Mouse (Mus musculus): ENCODE results near the gene Klhl41. TPM values are rescaled to one million over a fixed set of nuclear protein-coding genes. Genes with fewer than 3 reads are reported as not detected.

The Klhl41 gene
- polyA plus RNA-seq, 1 experiment, result not detected

DNA sequence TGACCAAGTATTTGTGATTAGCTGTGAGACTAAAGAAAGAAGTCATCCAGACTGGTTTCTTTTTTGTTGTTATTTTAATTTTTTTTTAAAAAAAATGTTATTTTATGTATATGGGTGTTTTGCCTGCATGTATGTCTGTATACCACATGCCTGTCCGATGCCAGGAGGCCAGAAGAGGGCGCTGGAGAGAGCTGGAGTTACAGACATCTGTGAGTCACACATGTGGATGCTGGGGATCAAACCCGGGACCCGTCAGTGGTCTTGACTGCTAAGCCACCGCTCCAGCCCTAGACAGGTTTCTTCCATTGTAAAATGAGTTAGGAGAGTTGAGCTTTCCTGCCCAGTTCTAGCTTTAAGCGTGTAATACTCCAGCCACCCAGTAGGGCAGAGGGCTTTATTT, 10.1 kb downstream of the Klhl41 start:
- TF ChIP-seq FLI1 (IDR thresholded peaks at IDR 0.05; ENCODE audit: low read length) (no peak), GATA1 (IDR thresholded peaks at IDR 0.05; ENCODE audit: borderline replicate concordance, low read length) (no peak)
- H3K4me1 ChIP-seq, result no peaks in the 10 kb centered on the region
- no peaks in the 10 kb centered on the region for H3K9me3 ChIP-seq
- no peaks in the 10 kb centered on the region for H3K27me3 ChIP-seq (replicated peaks)
- no peaks in the 10 kb centered on the region for H3K36me3 ChIP-seq (replicated peaks; ENCODE audit: low read length)
- no peak overlapping the region for H3K4me3 ChIP-seq (replicated peaks)

DNA sequence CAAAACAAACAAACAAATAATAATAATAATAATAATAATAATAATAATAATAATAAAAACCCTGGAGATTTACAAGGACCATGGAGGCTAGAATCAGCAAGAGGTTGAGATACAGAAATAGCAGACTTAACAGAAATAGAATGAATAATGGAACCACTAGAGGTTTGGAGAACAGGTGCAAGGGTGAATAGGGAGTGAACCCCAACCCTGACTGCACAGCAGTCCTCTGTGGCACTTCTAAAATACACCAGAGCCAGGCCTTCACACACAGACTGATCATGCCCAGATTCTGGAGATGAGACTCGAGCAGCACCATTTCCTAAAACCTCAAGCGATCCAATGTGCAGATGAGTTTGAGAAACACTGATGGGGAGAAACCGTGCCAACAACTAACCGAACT, 12.0 kb downstream of the Klhl41 start:
- no peaks in the 10 kb centered on the region for H3K9me3 ChIP-seq
- TF ChIP-seq FLI1 (IDR thresholded peaks at IDR 0.05; ENCODE audit: low read length) (no peak), GATA1 (IDR thresholded peaks at IDR 0.05; ENCODE audit: borderline replicate concordance, low read length) (no peak)
- no peak overlapping the region for H3K4me3 ChIP-seq (replicated peaks)
- H3K4me1 ChIP-seq, result no peaks in the 10 kb centered on the region
- H3K36me3 ChIP-seq (replicated peaks; ENCODE audit: low read length), result peaks cover 2% of the 10 kb centered on the region
- H3K27me3 ChIP-seq (replicated peaks), result no peaks in the 10 kb centered on the region

DNA sequence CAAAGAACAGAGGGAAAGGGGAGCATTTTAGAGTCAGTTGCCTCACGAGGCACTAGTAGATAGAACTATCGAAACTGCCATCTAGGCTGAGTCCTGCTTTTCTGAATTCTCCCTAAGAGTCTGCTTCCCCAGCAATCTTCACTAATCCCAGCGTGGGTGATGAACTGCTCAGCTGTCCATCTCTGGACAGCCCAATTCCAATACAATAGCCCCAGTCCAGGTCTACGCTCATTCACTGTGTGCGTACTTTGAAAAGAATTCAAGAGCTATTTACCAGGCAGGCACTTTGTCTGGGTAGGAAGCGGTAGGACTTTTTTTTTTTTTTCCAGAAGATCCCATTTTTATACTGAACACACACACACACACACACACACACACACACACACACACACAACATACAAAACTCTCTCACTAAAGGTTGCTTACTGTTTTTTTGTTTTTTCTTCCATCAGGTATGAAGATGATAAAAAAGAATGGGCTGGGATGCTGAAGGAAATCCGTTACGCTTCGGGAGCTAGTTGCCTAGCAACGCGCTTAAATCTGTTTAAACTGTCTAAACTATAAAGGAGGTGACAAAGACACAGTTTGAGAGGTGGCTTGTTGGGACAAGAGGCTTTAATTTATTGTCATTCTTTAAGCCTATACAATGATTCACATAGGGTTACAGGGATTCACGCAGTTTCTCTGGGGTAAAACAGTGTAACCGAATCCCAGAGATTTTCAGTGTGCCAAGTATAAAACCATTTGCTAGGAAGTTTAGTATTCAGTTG, 13.3 kb downstream of the Klhl41 start:
- Histone ChIP-seq H3K9me3 (no peaks in the 10 kb centered on the region), H3K27me3 (replicated peaks) (no peaks in the 10 kb centered on the region), H3K4me1 (no peaks in the 10 kb centered on the region), H3K4me3 (replicated peaks) (no peak overlapping the region), H3K36me3 (replicated peaks; ENCODE audit: low read length) (peaks cover 14% of the 10 kb centered on the region)
- TF ChIP-seq GATA1 (IDR thresholded peaks at IDR 0.05; ENCODE audit: borderline replicate concordance, low read length), result no peak
- no peak for TF ChIP-seq FLI1 (IDR thresholded peaks at IDR 0.05; ENCODE audit: low read length)

DNA sequence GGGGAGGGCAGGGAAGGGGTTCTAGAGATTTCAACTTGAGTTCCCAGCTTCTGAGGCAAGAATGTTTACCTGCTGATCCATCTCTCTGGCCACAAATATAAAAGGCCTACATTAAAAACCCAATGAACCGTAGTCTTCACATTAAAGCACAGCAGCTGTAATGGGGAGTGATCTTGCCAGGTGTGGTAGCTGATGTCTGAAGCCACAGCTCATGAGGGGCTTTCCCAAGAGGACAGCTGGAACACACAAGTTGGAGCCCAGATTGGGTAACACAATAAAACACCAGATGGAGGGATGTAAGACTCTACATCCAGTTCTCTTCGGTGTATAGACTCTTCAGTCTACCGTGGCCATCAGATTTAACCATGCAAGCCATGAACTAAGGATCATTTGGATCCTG, 14.6 kb downstream of the Klhl41 start:
- TF ChIP-seq FLI1 (IDR thresholded peaks at IDR 0.05; ENCODE audit: low read length), result no peak
- TF ChIP-seq GATA1 (IDR thresholded peaks at IDR 0.05; ENCODE audit: borderline replicate concordance, low read length), result no peak

DNA sequence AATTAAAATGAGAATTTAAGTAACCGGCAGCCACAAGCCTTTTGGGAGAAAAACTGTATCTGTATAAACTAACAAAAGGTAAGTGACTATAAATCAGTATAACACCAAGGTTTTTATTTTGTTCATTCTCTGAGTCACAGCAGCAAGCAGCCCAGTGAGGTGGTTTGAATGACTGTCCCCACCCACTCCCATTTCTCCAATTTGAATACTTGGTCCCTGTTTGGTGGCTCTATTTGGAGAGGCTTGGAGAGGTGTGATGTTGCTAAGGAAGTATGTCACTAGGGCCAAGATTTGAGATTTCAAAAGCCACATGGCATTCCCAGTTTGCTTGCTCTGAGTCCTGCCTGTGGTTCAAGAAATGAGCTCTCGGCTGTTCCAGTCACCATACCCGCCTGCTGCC, 20.3 kb downstream of the Klhl41 start:
- peaks cover 71% of the 10 kb centered on the region for H3K36me3 ChIP-seq (replicated peaks; ENCODE audit: low read length)
- H3K9me3 ChIP-seq, result no peaks in the 10 kb centered on the region
- no peaks in the 10 kb centered on the region for H3K4me1 ChIP-seq
- no peaks in the 10 kb centered on the region for H3K27me3 ChIP-seq (replicated peaks)
- TF ChIP-seq FLI1 (IDR thresholded peaks at IDR 0.05; ENCODE audit: low read length), result no peak
- no peak for TF ChIP-seq GATA1 (IDR thresholded peaks at IDR 0.05; ENCODE audit: borderline replicate concordance, low read length)
- no peak overlapping the region for H3K4me3 ChIP-seq (replicated peaks)

More for the DNA sequence above, 14.6 kb downstream of the Klhl41 start:
- peaks cover 22% of the 10 kb centered on the region for H3K36me3 ChIP-seq (replicated peaks; ENCODE audit: low read length)
- no peaks in the 10 kb centered on the region for H3K9me3 ChIP-seq
- no peaks in the 10 kb centered on the region for H3K4me1 ChIP-seq
- no peaks in the 10 kb centered on the region for H3K27me3 ChIP-seq (replicated peaks)
- H3K4me3 ChIP-seq (replicated peaks), result no peak overlapping the region

DNA sequence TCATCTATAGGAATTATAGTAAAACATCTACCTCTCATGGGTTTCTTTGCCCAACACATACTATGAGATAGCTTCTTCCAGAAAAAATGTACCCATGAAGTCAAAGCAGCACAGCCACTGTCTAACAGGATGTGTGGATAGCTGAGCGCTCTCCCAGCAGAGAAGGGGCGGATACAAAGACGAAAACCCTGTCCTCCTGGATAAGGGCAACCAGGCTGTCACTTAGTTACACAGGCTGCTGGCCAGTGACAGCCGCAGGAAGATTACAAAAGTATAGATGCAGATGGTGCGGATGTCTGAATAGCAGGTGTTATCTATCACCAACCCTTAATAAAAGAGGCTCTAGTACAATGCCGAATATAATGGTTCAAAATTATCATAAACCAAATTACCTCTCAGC, 20.9 kb downstream of the Klhl41 start:
- TF ChIP-seq FLI1 (IDR thresholded peaks at IDR 0.05; ENCODE audit: low read length) (no peak), GATA1 (IDR thresholded peaks at IDR 0.05; ENCODE audit: borderline replicate concordance, low read length) (no peak)
- Histone ChIP-seq H3K36me3 (replicated peaks; ENCODE audit: low read length) (peaks cover 72% of the 10 kb centered on the region), H3K27me3 (replicated peaks) (no peaks in the 10 kb centered on the region)

DNA sequence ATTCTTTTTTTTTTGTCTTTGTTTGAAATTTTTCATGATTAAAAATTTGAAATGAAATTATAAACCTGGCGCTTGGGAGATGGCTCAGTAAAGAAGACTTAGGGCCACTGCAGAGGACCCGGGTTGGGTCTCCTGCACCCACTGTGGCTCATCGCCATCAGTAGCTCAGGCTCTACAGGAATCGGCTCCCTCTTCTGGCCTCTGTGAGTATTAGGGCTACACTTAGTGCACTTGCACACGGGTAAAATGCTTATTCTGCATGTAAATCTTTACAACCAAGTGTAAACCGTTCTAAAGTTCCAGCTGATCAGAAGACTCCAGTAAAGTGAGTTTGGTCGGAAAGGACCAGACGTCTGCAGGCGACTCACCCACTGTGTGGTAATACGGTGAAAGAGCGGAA, 23.6 kb downstream of the Klhl41 start:
- TF ChIP-seq GATA1 (IDR thresholded peaks at IDR 0.05; ENCODE audit: borderline replicate concordance, low read length), result no peak
- H3K9me3 ChIP-seq, result no peaks in the 10 kb centered on the region
- H3K27me3 ChIP-seq (replicated peaks), result no peaks in the 10 kb centered on the region
- no peaks in the 10 kb centered on the region for H3K4me1 ChIP-seq
- H3K36me3 ChIP-seq (replicated peaks; ENCODE audit: low read length), result peaks cover 81% of the 10 kb centered on the region
- H3K4me3 ChIP-seq (replicated peaks), result no peak overlapping the region

More for the DNA sequence above, 20.9 kb downstream of the Klhl41 start:
- no peak overlapping the region for H3K4me3 ChIP-seq (replicated peaks)
- no peaks in the 10 kb centered on the region for H3K4me1 ChIP-seq
- no peaks in the 10 kb centered on the region for H3K9me3 ChIP-seq

DNA sequence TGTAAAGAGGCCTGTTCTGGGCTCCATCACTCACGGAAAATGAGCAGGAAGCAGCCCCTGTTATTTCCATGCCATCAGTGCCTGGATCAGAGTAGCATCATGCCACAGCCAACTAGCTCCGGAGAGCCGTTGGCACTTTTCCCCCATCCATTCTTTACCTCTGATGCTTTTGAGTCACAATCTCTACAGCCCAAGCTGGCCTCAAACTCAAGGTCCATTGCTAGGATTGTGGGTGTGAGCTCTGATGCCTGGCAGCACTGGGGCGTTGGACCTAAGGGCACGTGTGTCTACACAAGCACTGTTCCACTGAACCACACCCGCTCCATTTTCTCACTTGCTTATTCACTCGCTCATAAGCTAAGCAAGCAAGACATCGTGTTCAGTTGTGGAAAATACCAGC, 30.5 kb downstream of the Klhl41 start:
- Histone ChIP-seq H3K4me1 (no peaks in the 10 kb centered on the region), H3K9me3 (no peaks in the 10 kb centered on the region), H3K36me3 (replicated peaks; ENCODE audit: low read length) (peaks cover 88% of the 10 kb centered on the region), H3K4me3 (replicated peaks) (no peak overlapping the region), H3K27me3 (replicated peaks) (no peaks in the 10 kb centered on the region)
- no peak for TF ChIP-seq GATA1 (IDR thresholded peaks at IDR 0.05; ENCODE audit: borderline replicate concordance, low read length)
- no peak for TF ChIP-seq FLI1 (IDR thresholded peaks at IDR 0.05; ENCODE audit: low read length)

DNA sequence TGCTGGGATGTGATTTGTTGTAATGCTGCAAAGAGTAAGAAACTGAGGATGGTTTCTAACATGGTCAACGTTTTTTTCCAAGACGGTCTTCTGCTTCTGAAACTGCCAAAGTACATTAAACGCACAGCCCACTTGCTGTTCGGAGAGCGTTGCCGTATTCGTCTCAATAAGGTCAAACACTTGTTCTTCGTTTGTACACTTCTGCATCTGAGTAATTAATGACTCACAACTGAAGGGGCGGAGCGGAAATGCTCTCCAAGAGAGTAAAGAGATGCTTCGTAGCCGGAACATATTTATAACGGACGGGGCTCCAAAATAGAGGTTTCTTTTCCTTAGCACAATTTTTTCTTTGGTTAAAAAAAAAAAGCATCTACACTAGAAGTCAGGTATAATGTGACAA, 42.3 kb downstream of the Klhl41 start:
- no peaks in the 10 kb centered on the region for H3K27me3 ChIP-seq (replicated peaks)
- H3K36me3 ChIP-seq (replicated peaks; ENCODE audit: low read length), result peaks cover 31% of the 10 kb centered on the region
- no peak overlapping the region for H3K4me3 ChIP-seq (replicated peaks)
- H3K4me1 ChIP-seq, result peaks cover 32% of the 10 kb centered on the region
- H3K9me3 ChIP-seq, result no peaks in the 10 kb centered on the region
- TF ChIP-seq GATA1 (IDR thresholded peaks at IDR 0.05; ENCODE audit: borderline replicate concordance, low read length) (no peak), FLI1 (IDR thresholded peaks at IDR 0.05; ENCODE audit: low read length) (no peak)

DNA sequence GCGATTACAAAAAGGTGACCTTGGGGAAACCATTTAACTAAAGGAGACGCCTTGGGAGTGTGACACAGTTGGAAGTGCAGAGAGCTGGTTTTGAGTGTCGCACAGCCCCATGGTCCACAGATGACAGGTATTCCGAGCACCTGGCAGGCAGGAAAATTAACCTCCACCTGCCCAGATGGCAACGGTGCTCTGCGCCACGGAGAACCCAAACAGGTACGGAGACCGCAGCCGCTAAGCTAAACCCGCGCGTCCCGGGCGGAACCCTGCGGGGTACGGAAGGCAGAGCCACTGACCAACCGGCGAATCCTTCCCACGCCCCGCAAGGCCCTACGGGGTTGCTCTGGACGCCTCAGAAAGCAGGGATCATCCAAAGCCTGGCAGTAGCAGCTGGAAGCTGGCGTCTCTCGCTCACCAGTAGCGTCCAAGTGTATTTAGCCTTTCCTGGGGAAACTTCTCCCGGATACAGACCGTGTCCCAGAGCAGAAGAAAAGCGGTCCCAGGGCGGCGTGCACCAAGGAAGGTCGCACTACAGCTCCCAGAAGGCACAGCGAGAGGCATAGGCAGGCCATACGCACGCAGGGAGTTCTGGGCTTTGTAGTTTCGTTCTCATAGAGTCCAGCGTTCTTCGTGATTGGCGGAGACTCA, 43.2 kb downstream of the Klhl41 start, which contains the start of gene Fastkd1:
Gene Fastkd1, minus strand, starts transcription at position 536 of the 645 bp plus-strand sequence.
- Histone ChIP-seq H3K4me1 (peaks cover 38% of the 10 kb centered on the region), H3K9me3 (no peaks in the 10 kb centered on the region), H3K4me3 (replicated peaks) (peak within 1 kb of the TSS; percentile 96), H3K27me3 (replicated peaks) (no peaks in the 10 kb centered on the region), H3K36me3 (replicated peaks; ENCODE audit: low read length) (peaks cover 23% of the 10 kb centered on the region)
- no peak for TF ChIP-seq GATA1 (IDR thresholded peaks at IDR 0.05; ENCODE audit: borderline replicate concordance, low read length)
- TF ChIP-seq FLI1 (IDR thresholded peaks at IDR 0.05; ENCODE audit: low read length), result no peak
